Mouse (Mus musculus): ENCODE measurements around the gene E030025P04Rik.
A peak's percentile ranks its signal among the peaks of the same experiment; 100 is the strongest.

E030025P04Rik gene

GRCm38 (mm10) chr11:109144236-109144635 lies at the start of gene E030025P04Rik:
E030025P04Rik (minus strand) TSS chr11:109144369.
- no peak for DNase-seq (ENCODE audit: low read depth)

GRCm38 (mm10) chr11:109192673-109193557 lies 48.7 kb upstream of the E030025P04Rik start:
- DNase-seq (ENCODE audit: low read depth), result peak; percentile 76

- no peak for DNase-seq (ENCODE audit: low read depth)
Observed at GRCm38 (mm10) chr11:109188235-109188634, 44.1 kb upstream of the E030025P04Rik start.

- DNase-seq (ENCODE audit: low read depth), result no peak
Observed at GRCm38 (mm10) chr11:109187631-109188184, 43.5 kb upstream of the E030025P04Rik start.

GRCm38 (mm10) chr11:109181118-109181517 lies 36.9 kb upstream of the E030025P04Rik start:
- DNase-seq (ENCODE audit: low read depth), result no peak

- no peak for DNase-seq (ENCODE audit: low read depth)
Observed at GRCm38 (mm10) chr11:109180290-109180689, 36.1 kb upstream of the E030025P04Rik start.

- no peak for DNase-seq (ENCODE audit: low read depth)
Observed at GRCm38 (mm10) chr11:109178788-109179518, 34.8 kb upstream of the E030025P04Rik start.

- no peak for DNase-seq (ENCODE audit: low read depth)
Observed at GRCm38 (mm10) chr11:109175376-109175969, 31.3 kb upstream of the E030025P04Rik start.

GRCm38 (mm10) chr11:109172224-109172623 lies 28.1 kb upstream of the E030025P04Rik start:
- no peak for DNase-seq (ENCODE audit: low read depth)

GRCm38 (mm10) chr11:109170771-109171170 lies 26.6 kb upstream of the E030025P04Rik start:
- DNase-seq (ENCODE audit: low read depth), result no peak

- no peak for DNase-seq (ENCODE audit: low read depth)
Observed at GRCm38 (mm10) chr11:109157694-109158093, 13.5 kb upstream of the E030025P04Rik start.

- DNase-seq (ENCODE audit: low read depth), result no peak
Observed at GRCm38 (mm10) chr11:109144890-109145341, 747 bp upstream of the E030025P04Rik start.

GRCm38 (mm10) chr11:109126482-109126881 lies 17.7 kb downstream of the E030025P04Rik start:
- no peak for DNase-seq (ENCODE audit: low read depth)

- no peak for DNase-seq (ENCODE audit: low read depth)
Observed at GRCm38 (mm10) chr11:109125451-109125850, 18.7 kb downstream of the E030025P04Rik start.

GRCm38 (mm10) chr11:109124284-109124683 lies 19.9 kb downstream of the E030025P04Rik start:
- peak; percentile 13 for DNase-seq (ENCODE audit: low read depth)

GRCm38 (mm10) chr11:109109826-109110346 lies 34.3 kb downstream of the E030025P04Rik start:
- DNase-seq (ENCODE audit: low read depth), result no peak

- DNase-seq (ENCODE audit: low read depth), result no peak
Observed at GRCm38 (mm10) chr11:109109056-109109455, 35.1 kb downstream of the E030025P04Rik start.

- no peak for DNase-seq (ENCODE audit: low read depth)
Observed at GRCm38 (mm10) chr11:109107518-109108205, 36.5 kb downstream of the E030025P04Rik start.

GRCm38 (mm10) chr11:109106751-109107150 lies 37.4 kb downstream of the E030025P04Rik start:
- no peak for DNase-seq (ENCODE audit: low read depth)

GRCm38 (mm10) chr11:109106181-109106580 lies 38.0 kb downstream of the E030025P04Rik start:
- DNase-seq (ENCODE audit: low read depth), result no peak

GRCm38 (mm10) chr11:109103386-109103785 lies 40.8 kb downstream of the E030025P04Rik start:
- no peak for DNase-seq (ENCODE audit: low read depth)

All from induced T-regulatory cell, adult 2 months (primary cell).